ENCODE assay signal across 1 mouse cellular context in the genomic region with DNA sequence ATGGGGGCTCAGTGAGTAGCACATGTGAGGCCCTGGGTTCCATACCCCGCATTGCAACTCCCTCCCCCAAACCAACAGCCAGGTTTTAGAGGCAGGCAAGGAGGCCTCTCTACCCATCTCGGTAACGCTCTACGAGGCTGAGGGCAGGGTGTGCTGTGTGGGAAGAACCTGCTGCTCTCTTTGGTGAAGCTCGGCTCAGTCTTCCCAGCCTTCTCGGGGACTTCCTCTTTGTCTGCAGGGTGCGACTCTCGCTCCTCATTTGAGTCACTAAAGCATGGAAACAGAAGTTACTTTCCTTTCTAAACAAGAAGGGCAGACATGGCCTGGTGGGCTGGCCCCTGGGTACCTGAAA.
TF ChIP-seq lines count a peak whose summit lies in the region.

No protein-coding gene starts in this region.

TF ChIP-seq in CH12.LX, 34 proteins besides CTCF, POLR2A, EP300 and RAD21:
- TF ChIP-seq POLR2AphosphoS2 (IDR thresholded peaks at IDR 0.05; ENCODE audit: low read depth, low read length) (no peak), GABPA (IDR thresholded peaks at IDR 0.05; ENCODE audit: insufficient replicate concordance, low read depth, low read length) (no peak), ZC3H11A (IDR thresholded peaks at IDR 0.05; ENCODE audit: low read depth, low read length) (no peak), KAT2A (IDR thresholded peaks at IDR 0.05; ENCODE audit: insufficient replicate concordance, low read length) (no peak), TCF12 (IDR thresholded peaks at IDR 0.05; ENCODE audit: low read depth, low read length) (peak; percentile 91), ZMIZ1 (IDR thresholded peaks at IDR 0.05; ENCODE audit: low read depth, low read length) (peak; percentile 66; the same call in 1 of the 2 replicates), CHD2 (IDR thresholded peaks at IDR 0.05; ENCODE audit: low read length) (peak; percentile 82), TBP (conservative IDR thresholded peaks at IDR 0.05; ENCODE audit: low read depth, low read length) (no peak), BHLHE40 (IDR thresholded peaks at IDR 0.05; ENCODE audit: low read depth, low read length) (peak; percentile 83), ZKSCAN1 (IDR thresholded peaks at IDR 0.05; ENCODE audit: borderline replicate concordance, low read depth, low read length) (no peak), USF1 (IDR thresholded peaks at IDR 0.05; ENCODE audit: low read depth, low read length) (no peak), MXI1 (IDR thresholded peaks at IDR 0.05; ENCODE audit: low read depth, low read length) (peak; percentile 78), SMC3 (IDR thresholded peaks at IDR 0.05; ENCODE audit: low read depth, low read length) (no peak; the same call in 1 of the 2 replicates), MEF2A (IDR thresholded peaks at IDR 0.05; ENCODE audit: borderline replicate concordance, low read depth, low read length) (peak; percentile 92), E2F4 (IDR thresholded peaks at IDR 0.05; ENCODE audit: insufficient replicate concordance, low read depth, low read length) (no peak), ELF1 (IDR thresholded peaks at IDR 0.05; ENCODE audit: low read depth, low read length) (peak; percentile 70), SIN3A (IDR thresholded peaks at IDR 0.05; ENCODE audit: low read length) (no peak), JUND (conservative IDR thresholded peaks at IDR 0.05; ENCODE audit: low read depth, low read length) (peak; percentile 93), MAFK (IDR thresholded peaks at IDR 0.05; ENCODE audit: insufficient replicate concordance, low read length) (no peak), HCFC1 (IDR thresholded peaks at IDR 0.05; ENCODE audit: low read depth, low read length) (peak; percentile 28; the same call in 1 of the 2 replicates), ZNF384 (IDR thresholded peaks at IDR 0.05; ENCODE audit: low read depth, low read length) (no peak), CHD1 (IDR thresholded peaks at IDR 0.05; ENCODE audit: low read depth, low read length) (0 out of 2 replicates have a peak, but pooled peaks have one; percentile 47), NELFE (IDR thresholded peaks at IDR 0.05; ENCODE audit: low read depth, low read length) (no peak), IRF4 (IDR thresholded peaks at IDR 0.05; ENCODE audit: low read depth, low read length) (peak; percentile 99), MAZ (IDR thresholded peaks at IDR 0.05; ENCODE audit: low read depth, low read length) (peak; percentile 87), UBTF (IDR thresholded peaks at IDR 0.05; ENCODE audit: low read depth, low read length) (peak; percentile 93), MAX (IDR thresholded peaks at IDR 0.05; ENCODE audit: low read length) (peak; percentile 67; the same call in 1 of the 2 replicates), ETS1 (conservative IDR thresholded peaks at IDR 0.05; ENCODE audit: low read depth, low read length) (peak; percentile 92), NRF1 (IDR thresholded peaks at IDR 0.05; ENCODE audit: low read depth, low read length) (peak; percentile 19; the same call in 1 of the 2 replicates), PAX5 (IDR thresholded peaks at IDR 0.05; ENCODE audit: low read length) (no peak), MYC (IDR thresholded peaks at IDR 0.05; ENCODE audit: low read depth, low read length) (no peak; the same call in none of the 2 replicates), USF2 (conservative IDR thresholded peaks at IDR 0.05; ENCODE audit: low read depth, low read length) (no peak), JUN (IDR thresholded peaks at IDR 0.05; ENCODE audit: insufficient read depth, low read depth, low read length) (peak; percentile 82), RCOR1 (conservative IDR thresholded peaks at IDR 0.05; ENCODE audit: low read depth, low read length) (peak; percentile 95; the same call in 1 of the 2 replicates)
